Mouse (Mus musculus) induced T-regulatory cell, adult 2 months (primary cell): ENCODE data around the gene Pard3.

ENCODE experiments used
- DNase-seq: peaks from one replicate; pipeline ENCODE4 v3.0.0-alpha.2; 2012; ENCODE audit warnings: low read depth

Pard3 gene

DNA sequence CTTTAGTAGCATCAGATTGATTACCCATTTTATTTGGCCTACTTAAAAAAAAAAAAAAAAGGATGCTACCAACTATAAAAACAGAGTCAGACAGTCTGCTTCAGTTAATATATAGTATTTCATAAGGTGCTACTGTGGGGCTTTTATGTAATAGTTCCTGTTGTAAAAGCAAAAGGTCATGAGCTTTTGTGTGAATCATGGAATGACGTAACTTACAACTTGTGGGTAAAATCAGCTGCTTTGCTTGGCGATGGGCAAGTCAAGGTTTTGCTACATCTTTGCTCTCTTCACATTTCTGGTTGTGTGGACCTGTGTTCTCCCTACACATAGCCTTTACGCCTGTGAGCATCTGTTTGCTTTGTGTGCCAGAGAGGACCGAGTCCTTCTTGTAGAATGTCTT, 179.7 kb downstream of the Pard3 start:
- no peak for DNase-seq

DNA sequence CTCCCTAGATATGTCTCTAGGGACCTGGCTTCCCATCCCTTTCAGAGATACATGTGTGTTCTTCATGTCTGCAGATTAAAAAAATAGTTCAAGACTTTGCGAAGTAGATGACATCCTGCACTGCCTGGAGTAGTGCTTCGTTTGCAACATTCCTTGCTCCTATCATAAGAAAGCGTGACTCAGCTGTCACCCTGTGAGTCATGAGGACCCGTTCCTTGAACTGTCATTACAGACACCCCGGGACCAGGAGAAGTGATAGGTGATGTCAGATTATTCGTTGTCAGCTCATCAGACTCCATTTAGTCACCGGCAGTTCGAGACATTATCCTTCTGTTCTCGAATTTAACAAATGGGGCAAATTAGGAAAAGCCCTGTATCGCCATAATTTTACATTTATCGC, 180.1 kb downstream of the Pard3 start:
- DNase-seq, result no peak

DNA sequence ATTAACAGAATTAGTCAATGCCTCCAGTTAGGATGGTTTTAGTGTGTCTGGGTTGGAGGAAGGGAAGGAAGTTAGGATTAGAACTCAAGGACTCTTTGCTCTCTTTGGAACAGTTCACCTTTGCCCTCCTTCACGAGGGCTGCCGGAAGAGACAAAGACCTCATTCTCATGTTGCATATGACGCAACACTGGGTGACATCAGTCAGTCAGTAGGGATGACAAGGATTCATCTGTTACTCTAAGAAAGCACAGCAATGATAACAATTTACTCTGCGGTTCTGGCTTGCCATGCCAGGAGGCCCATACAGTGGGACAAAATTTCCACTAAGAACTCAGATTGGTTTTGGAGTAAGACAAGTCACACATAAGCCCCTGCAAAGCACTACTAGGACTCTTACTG, 187.1 kb downstream of the Pard3 start:
- no peak for DNase-seq

DNA sequence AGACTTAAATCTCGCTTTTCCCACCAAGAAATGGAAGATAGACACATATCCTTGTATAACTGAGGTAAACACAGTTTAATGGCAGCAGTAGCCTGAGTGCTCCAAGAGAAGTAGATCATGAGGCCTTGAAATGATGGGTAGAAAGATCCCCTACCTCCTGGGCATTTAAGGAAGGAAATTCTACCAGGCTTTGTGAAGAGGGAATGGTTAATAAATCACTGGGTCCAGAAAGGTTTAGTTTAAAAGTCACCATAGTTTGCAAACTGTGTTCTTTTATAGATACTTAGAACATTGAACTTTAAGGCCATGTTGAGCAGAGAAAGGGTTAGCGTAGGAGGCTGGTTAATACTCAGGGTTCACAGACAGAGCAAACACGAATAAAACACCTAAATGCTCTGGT, 187.8 kb downstream of the Pard3 start:
- DNase-seq, result no peak

DNA sequence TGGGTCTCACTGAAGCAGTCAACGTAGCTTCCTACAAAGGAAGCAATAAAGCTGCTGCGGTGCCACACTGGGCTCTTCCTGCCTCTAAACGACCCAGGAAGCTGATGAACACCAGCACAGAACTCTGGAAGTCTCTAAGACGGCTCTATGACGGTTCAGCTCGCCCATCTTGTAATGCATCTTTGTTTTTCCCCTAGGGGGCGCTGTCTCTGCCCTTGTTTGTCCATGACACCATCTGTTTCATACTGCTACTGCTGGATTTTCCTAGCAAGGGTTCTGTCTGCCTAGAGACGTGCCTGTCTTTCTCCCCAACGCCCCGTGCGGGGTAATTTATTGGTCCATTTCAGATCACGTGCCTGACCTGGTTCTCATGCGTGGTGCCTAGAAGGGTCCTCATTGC, 188.3 kb downstream of the Pard3 start:
- DNase-seq, result peak; percentile 5

DNA sequence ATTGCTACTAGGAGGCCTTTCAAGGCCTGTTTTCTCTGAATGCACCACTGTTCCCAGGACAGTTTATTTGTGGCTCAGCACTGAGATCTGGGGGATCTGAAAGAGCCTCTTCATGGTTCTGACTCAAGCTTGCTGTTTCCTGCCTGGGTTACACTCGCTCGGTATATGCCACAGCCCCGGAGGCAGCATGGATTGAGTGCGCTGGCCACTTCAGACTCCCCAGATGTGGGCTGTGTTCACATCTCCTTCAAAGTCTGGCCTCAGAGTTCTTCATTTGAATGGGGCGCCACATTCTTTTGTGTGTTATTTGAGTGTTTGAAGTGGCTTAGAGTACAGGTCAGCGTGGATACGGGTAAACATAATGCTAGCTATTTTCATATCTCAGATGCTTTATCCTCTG, 190.9 kb downstream of the Pard3 start:
- DNase-seq, result no peak

DNA sequence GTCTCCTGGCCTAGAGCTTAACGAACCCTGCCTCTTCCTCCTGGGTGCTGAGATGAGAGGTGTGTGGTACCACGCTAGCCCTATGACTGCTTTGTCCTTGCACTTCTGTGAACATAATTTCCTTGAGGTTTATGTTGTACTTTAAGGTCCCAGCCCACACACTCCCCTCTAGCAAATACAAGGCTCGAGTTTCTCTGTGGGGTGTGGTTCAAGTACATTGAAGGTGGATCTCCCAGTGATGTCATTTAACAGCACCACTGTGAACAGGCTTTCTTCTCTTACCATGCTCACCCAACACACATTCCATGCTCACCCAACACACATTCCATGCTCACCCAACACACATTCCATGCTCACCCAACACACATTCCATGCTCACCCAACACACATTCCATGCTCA, 193.4 kb downstream of the Pard3 start:
- DNase-seq, result no peak

DNA sequence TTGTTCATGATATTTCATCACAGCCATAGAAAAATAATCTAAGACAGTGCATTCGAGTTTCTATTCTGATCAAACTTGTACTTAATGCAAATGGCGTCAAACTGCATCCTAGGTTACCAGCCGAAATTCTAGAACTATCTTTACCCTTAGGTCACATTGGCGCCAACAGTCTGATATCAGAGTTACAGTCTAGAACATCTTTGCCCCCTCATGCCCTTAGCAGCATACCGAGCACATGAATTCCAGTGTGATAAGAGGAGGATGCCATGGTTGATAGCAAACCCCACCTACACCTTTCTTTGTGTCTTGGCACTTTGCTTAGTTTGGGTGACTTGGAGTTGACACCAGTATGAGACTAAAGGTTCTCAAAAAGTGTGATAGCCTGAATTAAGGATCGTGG, 197.4 kb downstream of the Pard3 start:
- DNase-seq, result no peak

DNA sequence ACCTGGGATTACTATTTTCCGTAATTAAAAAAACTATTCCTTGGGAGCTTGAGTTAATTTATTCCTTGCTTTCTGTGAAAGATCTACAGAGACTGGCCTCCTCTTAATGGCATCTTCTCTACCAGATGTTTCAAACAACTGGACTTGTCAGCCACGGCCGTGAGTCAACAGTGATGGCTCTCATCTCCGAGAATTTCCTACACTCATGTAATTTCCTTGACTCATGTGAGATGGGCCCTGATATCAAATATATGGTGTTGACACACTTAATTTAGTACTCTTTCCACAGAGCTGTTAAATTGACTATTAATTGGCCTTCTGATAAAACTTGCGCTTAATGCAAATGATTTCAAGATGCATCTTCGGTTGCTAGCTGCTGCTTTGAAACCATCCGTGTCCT, 198.3 kb downstream of the Pard3 start:
- DNase-seq, result no peak

DNA sequence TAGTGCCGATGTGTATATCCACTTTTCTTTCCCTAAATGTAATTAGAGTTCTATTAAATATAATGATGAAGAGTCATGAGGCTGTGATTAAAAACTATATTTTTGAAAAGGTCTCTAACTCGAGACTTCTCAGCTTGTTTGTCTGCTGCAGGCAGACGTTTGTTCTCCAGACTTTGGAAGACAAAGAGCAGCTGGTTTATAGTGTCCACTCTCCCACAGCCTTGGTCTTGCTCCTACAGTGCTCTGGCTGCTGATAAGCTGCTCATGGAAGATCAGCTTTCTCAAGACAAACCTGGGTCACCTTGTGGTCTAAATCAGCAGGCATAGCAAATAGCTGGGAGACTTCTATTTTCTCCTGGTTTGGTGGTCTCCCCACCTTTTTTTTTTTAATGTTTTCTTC, 198.7 kb downstream of the Pard3 start:
- no peak for DNase-seq

DNA sequence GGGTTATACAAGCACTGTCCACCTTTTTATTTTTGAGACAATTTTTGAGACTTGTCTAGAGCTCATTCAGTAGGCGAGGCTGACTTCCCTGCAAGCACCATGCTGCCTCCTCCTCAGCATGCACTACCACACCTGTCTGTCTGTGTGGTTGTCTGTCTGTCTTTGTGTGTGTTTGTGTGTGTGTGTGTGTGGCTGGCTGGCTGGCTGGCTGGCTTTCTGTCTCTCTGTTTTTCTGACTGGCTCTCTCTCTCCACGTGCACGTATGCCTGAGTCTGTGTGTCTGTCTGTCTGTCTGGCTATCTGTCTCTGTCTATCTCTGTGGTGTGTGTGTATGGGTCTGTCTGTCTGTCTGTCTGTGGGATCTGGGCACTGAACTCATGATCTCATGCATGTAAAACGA, 199.2 kb downstream of the Pard3 start:
- no peak for DNase-seq

DNA sequence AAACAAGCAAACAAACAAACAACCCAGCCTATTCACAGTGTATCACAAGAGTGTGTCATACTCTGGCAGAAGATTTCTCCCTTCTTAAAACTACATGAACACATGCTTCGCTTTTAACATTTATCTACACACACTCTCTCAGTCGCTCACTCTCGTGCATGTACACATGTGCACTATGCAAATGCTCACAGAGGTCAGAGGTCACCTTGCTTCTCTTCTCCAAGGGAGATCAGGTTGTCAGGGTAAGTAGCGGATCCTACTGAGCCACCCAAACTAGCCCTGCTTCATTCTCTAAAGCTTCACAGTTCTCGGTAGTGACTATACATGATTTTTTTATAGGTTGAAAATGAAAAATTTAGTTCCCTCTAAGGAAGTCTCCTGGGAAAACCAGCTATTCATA, 199.8 kb downstream of the Pard3 start:
- no peak for DNase-seq

DNA sequence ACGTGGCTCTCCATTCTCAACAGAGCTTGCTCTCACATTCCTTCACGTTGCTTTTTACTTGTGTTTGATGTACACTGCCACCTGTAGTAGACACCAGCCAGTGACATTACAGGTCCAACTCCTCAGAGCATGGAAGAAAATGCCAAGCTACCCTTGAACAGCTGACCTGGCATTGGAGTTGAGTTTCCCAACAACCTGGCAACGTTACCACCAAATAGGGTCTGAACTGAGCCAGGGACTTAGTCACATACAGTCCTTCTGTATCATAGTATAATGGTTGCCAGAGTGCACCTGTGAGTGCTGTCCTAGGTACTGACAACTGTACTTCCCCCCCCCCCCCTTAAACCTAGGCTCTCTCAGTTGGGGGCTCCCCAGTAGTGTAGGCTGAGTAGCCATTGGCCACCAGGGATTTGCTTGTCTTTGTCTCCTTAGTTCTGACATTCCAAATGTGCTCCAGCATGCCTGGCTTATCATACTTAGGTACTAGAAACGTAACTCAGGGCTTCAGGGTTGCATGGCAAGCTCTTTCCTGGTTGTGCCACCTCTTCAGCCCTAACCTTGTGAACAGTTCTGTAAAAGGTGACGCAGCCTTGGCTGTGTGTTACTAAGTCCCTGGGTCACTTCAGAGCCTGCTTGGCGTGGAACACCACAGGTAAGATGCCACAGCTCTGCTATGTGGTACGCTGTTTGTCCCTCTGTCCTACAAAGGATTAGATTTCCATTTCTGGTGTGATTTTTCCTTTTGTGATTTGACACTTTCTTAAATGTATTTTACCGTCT, 201.2 kb downstream of the Pard3 start:
- no peak for DNase-seq

DNA sequence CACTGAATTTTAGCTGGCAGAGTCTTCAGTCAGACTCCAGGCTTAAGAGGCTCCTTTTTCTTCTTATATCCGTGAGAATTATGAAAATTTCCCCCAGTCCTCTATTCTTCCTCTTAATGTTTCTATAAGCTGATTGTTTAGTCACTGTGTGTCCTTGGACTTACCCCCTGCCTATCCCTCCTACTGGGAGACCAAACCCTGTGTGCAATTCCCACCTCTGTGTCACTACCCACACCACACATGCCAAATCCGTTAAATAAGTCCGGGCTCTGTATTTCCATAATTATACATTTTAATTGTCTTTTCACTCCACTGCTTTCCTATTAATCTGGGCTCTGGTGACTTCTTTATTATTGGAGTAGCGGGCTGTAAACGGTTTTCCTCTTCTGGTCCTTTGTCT, 203.1 kb downstream of the Pard3 start:
- DNase-seq, result no peak

DNA sequence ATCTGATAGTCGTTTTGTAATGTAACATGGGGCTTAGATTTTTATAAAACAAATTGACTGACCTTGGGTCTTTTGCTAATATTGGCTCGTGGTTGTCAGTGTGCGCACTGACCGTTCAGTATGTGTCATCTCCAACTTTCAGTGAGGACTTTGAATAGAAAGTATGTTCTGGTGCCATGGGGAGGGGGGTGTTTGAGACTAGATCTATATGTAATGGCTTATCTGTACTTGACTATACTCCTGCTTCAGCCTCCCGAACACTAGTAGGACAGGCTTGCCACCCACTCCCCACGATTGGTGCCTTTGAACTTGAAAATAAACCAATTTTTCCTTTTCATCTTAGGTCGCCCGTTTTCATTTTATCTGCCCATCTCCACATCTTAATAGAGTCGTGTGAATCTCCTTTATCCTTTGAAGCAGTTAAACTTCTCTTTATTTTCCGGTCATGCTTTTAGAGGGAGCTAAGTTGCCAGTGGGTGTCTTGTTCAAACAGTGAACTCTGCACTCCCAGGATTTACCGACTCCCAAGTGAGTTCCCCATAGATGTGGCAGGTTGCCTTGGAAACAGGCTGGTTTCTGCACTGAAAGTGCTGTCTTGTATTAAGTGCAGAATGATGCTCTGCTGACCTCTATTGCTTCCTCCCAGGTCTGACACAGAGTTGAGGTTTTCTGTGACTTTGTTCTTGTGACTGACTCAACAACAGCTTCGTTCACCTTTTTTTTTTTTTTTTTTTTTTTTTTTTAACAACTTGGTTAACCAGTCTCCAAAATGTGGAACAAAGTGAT, 204.7 kb downstream of the Pard3 start:
- no peak for DNase-seq

DNA sequence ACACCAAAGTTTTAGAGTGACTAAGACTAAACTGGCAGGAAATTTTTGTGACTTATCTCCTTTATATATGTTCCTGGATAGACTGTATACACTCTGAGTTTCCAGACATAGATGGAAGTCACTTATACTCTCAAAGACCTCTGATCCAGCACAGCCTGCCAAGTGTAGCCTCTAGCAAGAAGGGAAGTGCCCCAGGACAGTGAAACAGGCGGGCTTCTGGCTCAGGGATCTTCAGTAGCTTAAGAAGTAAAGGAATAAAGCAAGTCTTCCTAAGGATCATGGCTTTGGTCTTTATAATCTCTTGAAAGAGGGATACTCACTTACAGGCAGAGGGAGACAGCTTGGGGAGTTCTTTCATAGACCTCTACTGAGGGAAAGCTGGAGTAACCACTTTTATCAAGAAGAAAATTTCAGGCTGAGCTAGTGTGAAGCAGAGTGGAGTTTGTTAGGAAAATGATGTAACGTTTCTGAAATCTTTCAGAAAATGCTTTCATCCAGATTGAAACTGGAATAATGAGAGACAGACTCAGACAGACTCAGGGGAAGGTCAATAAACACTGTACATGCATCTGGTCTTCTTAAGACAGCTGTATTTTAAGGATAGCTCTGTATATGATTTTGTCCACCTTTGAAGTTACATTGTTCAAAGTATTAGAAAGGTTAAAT, 205.5 kb downstream of the Pard3 start:
- no peak for DNase-seq

DNA sequence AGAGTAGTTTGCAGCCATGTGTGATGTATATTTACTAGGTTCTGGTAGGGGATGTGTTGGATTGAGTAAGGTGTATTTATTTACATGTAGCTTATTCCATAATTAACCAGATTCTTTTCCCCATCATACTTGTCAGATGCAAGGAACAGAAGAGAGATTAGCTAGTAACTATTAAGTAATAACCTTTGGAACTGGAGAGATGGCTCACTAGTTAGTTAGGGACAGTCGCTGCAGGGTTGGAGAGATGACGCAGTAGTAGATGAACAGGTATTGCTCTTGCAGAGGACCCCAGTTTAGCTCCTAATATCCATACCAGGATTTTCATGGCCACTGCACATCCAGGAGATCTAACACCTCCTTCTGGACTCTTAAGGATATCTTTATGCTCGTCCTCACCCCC, 207.5 kb downstream of the Pard3 start:
- DNase-seq, result no peak

DNA sequence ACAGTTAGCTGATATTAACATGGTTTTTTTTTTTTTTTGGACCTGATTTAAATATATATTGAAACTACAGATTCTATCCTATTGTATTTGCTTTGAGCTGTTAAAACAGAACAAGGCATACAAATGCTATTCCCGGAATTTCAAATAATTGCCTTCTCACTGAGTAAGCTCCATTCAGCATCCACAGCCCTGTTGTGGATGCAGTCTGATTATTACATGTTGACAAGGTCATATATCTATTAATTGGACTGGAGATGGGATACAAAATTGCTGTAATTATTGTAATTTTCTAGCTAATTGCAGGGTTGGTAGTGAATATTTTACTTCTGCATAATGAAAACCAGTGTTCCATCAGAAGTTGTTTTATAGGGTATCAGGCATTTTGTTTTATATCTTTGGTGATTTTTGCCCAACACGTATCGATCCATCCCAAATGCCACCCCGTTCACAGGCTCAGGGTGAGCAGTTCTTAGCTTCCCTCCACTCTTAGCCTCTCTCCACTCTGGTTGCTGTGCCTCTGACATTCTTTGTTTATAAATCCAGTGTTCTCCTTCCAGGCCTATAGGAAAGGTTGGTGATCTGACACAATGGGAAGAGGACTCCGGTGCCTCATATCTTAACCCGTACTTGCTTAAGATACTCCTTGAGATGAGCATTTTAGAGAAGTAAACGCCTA, 216.7 kb downstream of the Pard3 start:
- DNase-seq, result no peak

DNA sequence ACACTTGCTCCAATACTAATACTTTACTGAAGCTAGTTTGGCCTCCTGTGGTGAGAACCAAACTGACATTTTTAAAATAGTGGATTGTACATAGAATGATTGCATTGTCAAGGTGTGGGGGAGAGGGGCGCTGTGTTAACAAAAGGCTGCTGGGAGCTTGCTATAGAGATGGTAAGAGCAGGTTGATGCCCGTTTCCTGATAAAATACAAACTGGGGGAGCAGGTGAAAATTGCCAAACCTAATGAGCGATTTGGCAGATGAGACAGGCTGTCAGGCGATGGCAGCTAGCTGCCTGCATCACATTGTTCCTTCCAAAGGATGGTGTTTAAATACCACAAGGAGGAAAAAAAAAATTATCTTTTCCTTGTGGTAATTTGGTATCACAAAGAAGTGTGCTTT, 217.3 kb downstream of the Pard3 start:
- no peak for DNase-seq

DNA sequence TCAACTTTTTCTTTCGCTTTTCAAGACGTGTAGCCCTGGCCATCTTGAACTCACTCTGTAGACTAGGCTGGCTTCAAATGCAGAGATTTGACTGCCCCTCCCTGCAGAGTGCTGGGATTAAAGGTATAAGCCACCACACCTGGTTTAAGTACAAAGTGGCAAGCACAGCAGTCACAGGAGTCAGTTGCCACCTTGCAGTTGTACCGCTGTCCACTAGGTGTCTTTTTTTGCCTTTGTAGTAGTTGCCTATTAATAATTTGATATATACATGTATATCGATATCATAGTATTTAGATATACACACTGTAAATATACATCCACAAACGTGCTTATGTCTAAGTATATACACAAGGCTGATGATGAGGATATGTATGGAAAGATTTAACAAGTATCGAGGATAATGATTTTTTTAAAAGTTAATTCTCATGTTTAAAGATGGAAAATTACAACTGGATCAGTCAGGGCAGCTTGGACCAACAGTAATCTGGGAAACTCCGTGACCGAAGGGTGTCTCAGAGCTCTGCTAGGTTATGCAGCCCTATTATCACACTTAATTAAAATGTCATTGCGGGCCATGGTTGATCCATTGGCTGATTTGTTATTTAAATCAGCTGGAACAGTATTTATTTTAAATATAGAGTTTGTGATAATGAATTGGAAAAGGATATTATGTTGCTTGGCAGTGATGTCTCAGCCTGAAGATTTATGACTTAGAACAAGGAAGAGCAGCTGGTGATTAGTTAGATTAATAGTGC, 220.9 kb downstream of the Pard3 start:
- peak; percentile 3 for DNase-seq

DNA sequence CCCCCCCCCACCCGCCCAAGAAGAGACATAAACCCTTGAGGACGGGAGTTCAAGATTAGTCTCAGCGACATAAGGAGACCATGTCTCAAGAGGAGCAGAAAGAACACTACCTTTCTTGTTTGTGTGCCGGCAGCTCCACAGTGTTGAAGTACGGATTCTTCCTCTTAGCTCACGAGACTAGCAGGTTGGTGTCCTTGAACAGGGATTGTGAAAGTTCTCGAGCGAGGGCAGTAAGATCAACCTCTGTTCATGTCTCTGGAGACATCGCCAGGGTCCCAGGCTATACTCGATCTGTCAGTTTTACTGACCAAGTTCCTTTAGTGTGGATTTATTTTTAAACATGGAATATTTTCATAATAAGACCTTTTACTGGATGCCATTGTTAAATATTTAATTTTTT, 224.1 kb downstream of the Pard3 start:
- no peak for DNase-seq

DNA sequence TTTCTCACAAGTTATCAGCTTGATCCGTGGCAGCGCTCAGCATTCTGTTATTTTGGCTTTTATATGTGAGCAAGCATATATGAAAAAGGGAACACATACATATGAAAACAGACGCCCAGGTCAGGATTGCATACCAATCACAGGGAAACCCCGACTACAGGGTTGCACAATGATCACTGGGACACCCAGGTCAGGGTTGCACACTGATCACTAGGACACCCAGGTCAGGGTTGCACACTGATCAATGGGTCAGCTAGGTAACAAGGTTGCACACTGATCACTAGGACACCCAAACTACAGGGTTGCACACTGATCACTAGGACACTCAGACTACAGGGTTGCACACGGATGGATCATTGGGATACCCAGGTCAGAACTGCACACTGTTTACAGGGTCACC, 228.6 kb downstream of the Pard3 start:
- no peak for DNase-seq
